Mouse (Mus musculus) midbrain, embryonic 16.5 days (tissue): ENCODE measurements at regions not wholly inside any gene's neighbourhood (a gene's known extent, or its start where the extent isn't known, plus 50 kb on each side); places are given as distances from the start of the nearest gene placed in this dataset.

Experiments
- ATAC-seq: fragments of 200-750 bp; cut with Nextera tagmentation; 2 replicates; pipeline ENCODE4 v1.8.0; 2017; ENCODE audit warnings: moderate TSS enrichment
- H3K27ac ChIP-seq: fragments of 300-500 bp; sonication (generic); 2 replicates; pipeline ENCODE4 v1.5.1; 2014; ENCODE audit warnings: mild to moderate bottlenecking, low read length, mixed read lengths
- H3K27me3 ChIP-seq: fragments of 300-500 bp; sonication (generic); 2 replicates; pipeline ENCODE4 v1.6.1; 2014; ENCODE audit warnings: low read depth, low read length, mixed read lengths; ENCODE audit not compliant: control insufficient read depth, insufficient read depth
- H3K36me3 ChIP-seq: fragments of 300-500 bp; sonication (generic); 2 replicates; pipeline ENCODE4 v1.6.1; 2014; ENCODE audit warnings: mild to moderate bottlenecking, low read length, moderate library complexity, mixed read lengths; ENCODE audit not compliant: control insufficient read depth, insufficient read depth
- H3K4me1 ChIP-seq: fragments of 300-500 bp; sonication (generic); 2 replicates; pipeline ENCODE4 v1.6.1; 2014; ENCODE audit warnings: mild to moderate bottlenecking, low read length, mixed read lengths; ENCODE audit not compliant: control insufficient read depth, insufficient read depth
- H3K4me2 ChIP-seq: fragments of 300-500 bp; sonication (generic); 2 replicates; pipeline ENCODE4 v1.6.1; 2014; ENCODE audit warnings: mild to moderate bottlenecking, low read length, mixed read lengths
- H3K4me3 ChIP-seq: fragments of 300-500 bp; sonication (generic); 2 replicates; pipeline ENCODE4 v1.5.1; 2014; ENCODE audit warnings: low read depth, mild to moderate bottlenecking, low read length, moderate library complexity, mixed read lengths
- H3K9ac ChIP-seq: fragments of 300-500 bp; sonication (generic); 2 replicates; pipeline ENCODE4 v1.6.1; 2014; ENCODE audit warnings: low read depth, low read length, mixed read lengths
- H3K9me3 ChIP-seq: fragments of 300-500 bp; sonication (generic); replicated peaks from 2 replicates; pipeline ENCODE4 v1.6.1; 2014; ENCODE audit warnings: mild to moderate bottlenecking, low read length, mixed read lengths; ENCODE audit not compliant: control insufficient read depth, poor library complexity, severe bottlenecking
- WGBS: fragments of 180-500 bp; shearing (Covaris S2); extraction: QIAGEN DNeasy Blood & Tissue Kit; methylation state at CpG from one replicate; pipeline ENCODE4 v1.1.7; 2014; 5-methylcytosine and 5-hydroxymethylcytosine counted together

- Histone ChIP-seq H3K4me1 (no peaks in the 10 kb centered on the region; the same call in 1 of the 2 replicates), H3K36me3 (no peaks in the 10 kb centered on the region), H3K4me2 (no peak overlapping the region), H3K4me3 (no peak overlapping the region), H3K27me3 (no peaks in the 10 kb centered on the region), H3K9ac (no peak overlapping the region), H3K27ac (no peak overlapping the region), H3K9me3 (no peaks in the 10 kb centered on the region)
- 61% methylated on average over 6 of the region's 6 CpGs for WGBS
- no peak for ATAC-seq
Observed at GRCm38 (mm10) chr14:60439106-60439505, 66.0 kb downstream of the Amer2 start.

GRCm38 (mm10) chr14:60443821-60444551, 70.9 kb downstream of the Amer2 start:
- no peaks in the 10 kb centered on the region for H3K27me3 ChIP-seq
- WGBS, result 70% methylated on average over 7 of the region's 7 CpGs
- H3K9me3 ChIP-seq, result no peaks in the 10 kb centered on the region
- no peak for ATAC-seq
- no peaks in the 10 kb centered on the region for H3K36me3 ChIP-seq
- no peak overlapping the region for H3K4me2 ChIP-seq
- no peak overlapping the region for H3K27ac ChIP-seq
- no peak overlapping the region for H3K9ac ChIP-seq
- H3K4me3 ChIP-seq, result no peak overlapping the region
- H3K4me1 ChIP-seq, result no peaks in the 10 kb centered on the region; the same call in 1 of the 2 replicates

GRCm38 (mm10) chr14:60444552-60444937, 71.5 kb downstream of the Amer2 start:
- Histone ChIP-seq H3K36me3 (no peaks in the 10 kb centered on the region), H3K4me3 (no peak overlapping the region), H3K4me1 (no peaks in the 10 kb centered on the region; the same call in 1 of the 2 replicates), H3K27ac (no peak overlapping the region), H3K9me3 (no peaks in the 10 kb centered on the region), H3K27me3 (no peaks in the 10 kb centered on the region), H3K4me2 (no peak overlapping the region), H3K9ac (no peak overlapping the region)
- WGBS, result 44% methylated on average over 3 of the region's 3 CpGs
- no peak for ATAC-seq

- Histone ChIP-seq H3K27ac (no peak overlapping the region), H3K9ac (no peak overlapping the region), H3K9me3 (no peaks in the 10 kb centered on the region), H3K36me3 (no peaks in the 10 kb centered on the region), H3K4me2 (no peak overlapping the region), H3K4me1 (no peaks in the 10 kb centered on the region; the same call in 1 of the 2 replicates), H3K27me3 (no peaks in the 10 kb centered on the region), H3K4me3 (no peak overlapping the region)
- ATAC-seq, result no peak
- 52% methylated on average over 6 of the region's 6 CpGs for WGBS
Observed at GRCm38 (mm10) chr14:60446037-60446436, 73.0 kb downstream of the Amer2 start.

- H3K4me1 ChIP-seq, result 0 out of 2 replicates have a peak, but pooled peaks cover 2% of the 10 kb centered on the region
Observed at GRCm38 (mm10) chr14:60451216-60451615, 78.2 kb downstream of the Amer2 start.

GRCm38 (mm10) chr14:60451684-60452083, 78.6 kb downstream of the Amer2 start:
- Histone ChIP-seq H3K27me3 (no peaks in the 10 kb centered on the region), H3K36me3 (no peaks in the 10 kb centered on the region), H3K9ac (no peak overlapping the region), H3K9me3 (no peaks in the 10 kb centered on the region), H3K4me1 (0 out of 2 replicates have a peak, but pooled peaks cover 2% of the 10 kb centered on the region), H3K4me3 (no peak overlapping the region), H3K4me2 (no peak overlapping the region), H3K27ac (no peak overlapping the region)
- ATAC-seq, result no peak
- 84% methylated on average over 7 of the region's 7 CpGs for WGBS

More at GRCm38 (mm10) chr14:60451216-60451615, 78.2 kb downstream of the Amer2 start:
- ATAC-seq, result no peak
- Histone ChIP-seq H3K27ac (no peak overlapping the region), H3K27me3 (no peaks in the 10 kb centered on the region), H3K9me3 (no peaks in the 10 kb centered on the region), H3K4me3 (no peak overlapping the region), H3K9ac (no peak overlapping the region), H3K4me2 (no peak overlapping the region), H3K36me3 (no peaks in the 10 kb centered on the region)
- 89% methylated on average over 9 of the region's 9 CpGs for WGBS

GRCm38 (mm10) chr14:60456767-60457166, 83.7 kb downstream of the Amer2 start:
- Histone ChIP-seq H3K4me3 (no peak overlapping the region), H3K4me2 (no peak overlapping the region), H3K9ac (no peak overlapping the region), H3K9me3 (no peaks in the 10 kb centered on the region), H3K36me3 (no peaks in the 10 kb centered on the region), H3K27me3 (no peaks in the 10 kb centered on the region), H3K4me1 (0 out of 2 replicates have a peak, but pooled peaks cover 2% of the 10 kb centered on the region), H3K27ac (no peak overlapping the region)
- WGBS, result 57% methylated on average over 9 of the region's 9 CpGs
- no peak for ATAC-seq

- Histone ChIP-seq H3K4me3 (peak overlapping the region; percentile 40), H3K9ac (peak overlapping the region; percentile 42; the same call in 1 of the 2 replicates), H3K4me1 (peaks cover 16% of the 10 kb centered on the region), H3K27me3 (no peaks in the 10 kb centered on the region), H3K4me2 (peak overlapping the region; percentile 87), H3K9me3 (peaks cover 3% of the 10 kb centered on the region; the same call in 1 of the 2 replicates), H3K27ac (no peak overlapping the region), H3K36me3 (no peaks in the 10 kb centered on the region)
- ATAC-seq, result peak; percentile 96
- WGBS, result 0% methylated on average over 38 of the region's 38 CpGs
Observed at GRCm38 (mm10) chr14:60484996-60485888, 112.2 kb downstream of the Amer2 start.

- H3K27ac ChIP-seq, result no peak overlapping the region
- no peaks in the 10 kb centered on the region for H3K36me3 ChIP-seq
- peaks cover 3% of the 10 kb centered on the region; the same call in 1 of the 2 replicates for H3K9me3 ChIP-seq
- under 1% methylated on average over 5 of the region's 5 CpGs for WGBS
- peak overlapping the region; percentile 40 for H3K4me3 ChIP-seq
- peak; percentile 88 for ATAC-seq
- H3K4me1 ChIP-seq, result peaks cover 16% of the 10 kb centered on the region
- no peaks in the 10 kb centered on the region for H3K27me3 ChIP-seq
- peak overlapping the region; percentile 87 for H3K4me2 ChIP-seq
- H3K9ac ChIP-seq, result no peak overlapping the region
Observed at GRCm38 (mm10) chr14:60485889-60486274, 112.8 kb downstream of the Amer2 start.
